Mouse (Mus musculus): ENCODE measurements around the gene Kel.

DNA sequence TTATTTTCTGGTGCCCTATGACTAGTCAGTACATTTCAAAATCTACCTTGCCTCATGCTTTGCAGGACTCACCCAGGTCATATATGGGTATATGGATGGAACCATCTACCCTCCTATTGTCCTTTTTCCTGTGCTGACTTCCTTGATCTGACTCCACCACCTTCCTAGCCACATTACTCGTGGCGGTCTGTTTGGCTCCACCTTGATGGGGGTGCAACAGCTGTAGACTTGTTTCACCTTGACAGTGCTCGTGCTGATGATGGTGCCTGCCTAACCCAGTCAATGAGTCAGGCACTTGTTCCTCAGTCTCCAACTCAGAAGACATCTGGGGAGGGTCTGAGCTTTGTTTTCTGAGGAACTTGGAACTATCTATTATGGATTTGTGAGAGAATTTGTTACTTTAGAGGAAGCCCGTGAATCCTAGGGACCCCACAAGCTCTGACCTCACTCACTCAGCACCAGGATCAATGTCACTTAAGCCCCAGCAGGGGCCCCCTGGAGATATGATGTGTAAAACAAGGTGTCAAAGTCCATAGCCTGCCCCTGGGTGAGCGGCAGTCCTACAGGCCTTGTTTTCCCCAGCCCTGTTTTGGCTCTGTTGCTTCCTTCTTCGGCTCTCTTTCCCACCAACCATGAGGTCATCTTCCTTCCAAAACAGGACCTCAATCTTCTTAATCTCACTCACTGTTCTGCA lies 62.8 kb downstream of the Kel start:
- TF ChIP-seq CTCF (IDR thresholded peaks at IDR 0.05; ENCODE audit: low read depth) (no peak), EP300 (IDR thresholded peaks at IDR 0.05; ENCODE audit: low read depth) (no peak)

All from liver, postnatal 0 days (tissue).